Mouse (Mus musculus) midbrain, embryonic 14.5 days (tissue): ENCODE results near the gene Glis1. TPM values are rescaled to one million over a fixed set of nuclear protein-coding genes. Genes with fewer than 3 reads are reported as not detected.

Experiments used
- ATAC-seq: fragments of 200-750 bp; cut with Nextera tagmentation; 2 replicates; pipeline ENCODE4 v1.8.0; 2017; ENCODE audit warnings: moderate number of reproducible peaks, moderate library complexity; ENCODE audit not compliant: low FRiP score, low TSS enrichment
- DNase-seq: peaks from one replicate; pipeline ENCODE4 v3.0.0-alpha.2; 2015
- H3K27ac ChIP-seq: fragments of 300-500 bp; sonication (generic); replicated peaks from 2 replicates; pipeline ENCODE4 v1.5.1; 2014; ENCODE audit warnings: mild to moderate bottlenecking, low read depth, low read length, moderate library complexity
- H3K27me3 ChIP-seq: fragments of 300-500 bp; sonication (generic); 2 replicates; pipeline ENCODE4 v1.6.1; 2014; ENCODE audit warnings: low read length, control low read depth, mixed read lengths; ENCODE audit not compliant: control insufficient read depth, insufficient read depth
- H3K36me3 ChIP-seq: fragments of 300-500 bp; sonication (generic); 2 replicates; pipeline ENCODE4 v1.6.1; 2014; ENCODE audit warnings: low read length, control low read depth; ENCODE audit not compliant: control insufficient read depth, insufficient read depth
- H3K4me1 ChIP-seq: fragments of 300-500 bp; sonication (generic); 2 replicates; pipeline ENCODE4 v1.6.1; 2014; ENCODE audit warnings: mild to moderate bottlenecking, antibody characterized with exemption, low read length, control low read depth; ENCODE audit not compliant: control insufficient read depth, insufficient read depth
- H3K4me2 ChIP-seq: fragments of 300-500 bp; sonication (generic); 2 replicates; pipeline ENCODE4 v1.6.1; 2014; ENCODE audit warnings: mild to moderate bottlenecking, low read length, moderate library complexity
- H3K4me3 ChIP-seq: fragments of 300-500 bp; sonication (generic); replicated peaks from 2 replicates; pipeline ENCODE4 v1.5.1; 2014; ENCODE audit warnings: low read depth, low read length
- H3K9ac ChIP-seq: fragments of 300-500 bp; sonication (generic); replicated peaks from 2 replicates; pipeline ENCODE4 v1.6.1; 2014; ENCODE audit warnings: mild to moderate bottlenecking, low read length, moderate library complexity
- H3K9me3 ChIP-seq: fragments of 300-500 bp; sonication (generic); 2 replicates; pipeline ENCODE4 v1.6.1; 2016; ENCODE audit warnings: low read length, control low read depth, mixed read lengths; ENCODE audit not compliant: control insufficient read depth
- WGBS: fragments of 180-500 bp; shearing (Covaris S2); extraction: QIAGEN DNeasy Blood & Tissue Kit; methylation state at CpG from one replicate; pipeline ENCODE4 v1.1.7; 2014; 5-methylcytosine and 5-hydroxymethylcytosine counted together
- polyA plus RNA-seq: library from polyadenylated mRNA; unstranded; fragments of >200 nt; fragmentation: Nextera tagmentation; extraction: Ambion mirVana; gene quantifications from 2 replicates; pipeline ENCODE4 v1.2.1, GENCODE M21; 2014

Gene Glis1
- polyA plus RNA-seq, 1 experiment from 2014 or later: 1.6 TPM

GRCm38 (mm10) chr4:107518766-107519165, 84.4 kb downstream of the Glis1 start:
- no peak for DNase-seq
- WGBS: 94% methylated on average over 11 of the region's 11 CpGs
- Histone ChIP-seq H3K4me3 (no peak overlapping the region), H3K9me3 (no peaks in the 10 kb centered on the region), H3K4me1 (no peaks in the 10 kb centered on the region), H3K36me3 (no peaks in the 10 kb centered on the region), H3K27me3 (no peaks in the 10 kb centered on the region), H3K27ac (no peak overlapping the region), H3K4me2 (no peak overlapping the region), H3K9ac (no peak overlapping the region)
- ATAC-seq: no peak

- Histone ChIP-seq H3K27me3 (no peaks in the 10 kb centered on the region), H3K4me1 (no peaks in the 10 kb centered on the region), H3K36me3 (no peaks in the 10 kb centered on the region), H3K9me3 (no peaks in the 10 kb centered on the region), H3K4me2 (no peak overlapping the region), H3K9ac (no peak overlapping the region), H3K27ac (no peak overlapping the region), H3K4me3 (no peak overlapping the region)
- DNase-seq (no peak), ATAC-seq (no peak)
- WGBS: 67% methylated on average over 5 of the region's 5 CpGs
Observed at GRCm38 (mm10) chr4:107520071-107520470, 85.7 kb downstream of the Glis1 start.

- Histone ChIP-seq H3K36me3 (no peaks in the 10 kb centered on the region), H3K9me3 (no peaks in the 10 kb centered on the region), H3K9ac (no peak overlapping the region), H3K4me3 (no peak overlapping the region), H3K4me1 (no peaks in the 10 kb centered on the region), H3K4me2 (no peak overlapping the region), H3K27ac (no peak overlapping the region), H3K27me3 (no peaks in the 10 kb centered on the region)
- DNase-seq: no peak
- no peak for ATAC-seq
- 64% methylated on average over 5 of the region's 5 CpGs for WGBS
Observed at GRCm38 (mm10) chr4:107520816-107521215, 86.4 kb downstream of the Glis1 start.

GRCm38 (mm10) chr4:107523607-107524151, 89.3 kb downstream of the Glis1 start:
- Histone ChIP-seq H3K9ac (no peak overlapping the region), H3K27ac (no peak overlapping the region), H3K4me3 (no peak overlapping the region), H3K4me1 (no peaks in the 10 kb centered on the region), H3K36me3 (no peaks in the 10 kb centered on the region), H3K4me2 (no peak overlapping the region), H3K9me3 (no peaks in the 10 kb centered on the region), H3K27me3 (no peaks in the 10 kb centered on the region)
- DNase-seq (no peak), ATAC-seq (no peak)
- WGBS: 70% methylated on average over 11 of the region's 11 CpGs

- DNase-seq (no peak), ATAC-seq (no peak)
- WGBS: 88% methylated on average over 11 of the region's 11 CpGs
- H3K27ac ChIP-seq: no peak overlapping the region
- no peaks in the 10 kb centered on the region for H3K27me3 ChIP-seq
- H3K9ac ChIP-seq: no peak overlapping the region
- no peak overlapping the region for H3K4me3 ChIP-seq
- no peak overlapping the region for H3K4me2 ChIP-seq
- no peaks in the 10 kb centered on the region for H3K9me3 ChIP-seq
- no peaks in the 10 kb centered on the region for H3K4me1 ChIP-seq
- no peaks in the 10 kb centered on the region for H3K36me3 ChIP-seq
Observed at GRCm38 (mm10) chr4:107535126-107535525, 100.7 kb downstream of the Glis1 start.

- Histone ChIP-seq H3K27ac (no peak overlapping the region), H3K36me3 (no peaks in the 10 kb centered on the region), H3K4me1 (no peaks in the 10 kb centered on the region), H3K9me3 (no peaks in the 10 kb centered on the region), H3K9ac (no peak overlapping the region), H3K4me3 (no peak overlapping the region), H3K27me3 (no peaks in the 10 kb centered on the region), H3K4me2 (no peak overlapping the region)
- ATAC-seq (no peak), DNase-seq (no peak)
- 53% methylated on average over 13 of the region's 13 CpGs for WGBS
Observed at GRCm38 (mm10) chr4:107538116-107538515, 103.7 kb downstream of the Glis1 start.

- Histone ChIP-seq H3K4me1 (no peaks in the 10 kb centered on the region), H3K9ac (no peak overlapping the region), H3K4me3 (no peak overlapping the region), H3K36me3 (no peaks in the 10 kb centered on the region), H3K27ac (no peak overlapping the region), H3K4me2 (no peak overlapping the region), H3K27me3 (no peaks in the 10 kb centered on the region), H3K9me3 (no peaks in the 10 kb centered on the region)
- ATAC-seq (no peak), DNase-seq (no peak)
- 74% methylated on average over 3 of the region's 3 CpGs for WGBS
Observed at GRCm38 (mm10) chr4:107538561-107538960, 104.2 kb downstream of the Glis1 start.

GRCm38 (mm10) chr4:107539021-107539420, 104.6 kb downstream of the Glis1 start:
- Histone ChIP-seq H3K27me3 (no peaks in the 10 kb centered on the region), H3K36me3 (no peaks in the 10 kb centered on the region), H3K4me3 (no peak overlapping the region), H3K9ac (no peak overlapping the region), H3K4me2 (no peak overlapping the region), H3K27ac (no peak overlapping the region), H3K4me1 (no peaks in the 10 kb centered on the region), H3K9me3 (no peaks in the 10 kb centered on the region)
- DNase-seq (no peak), ATAC-seq (no peak)
- WGBS: 91% methylated on average over 3 of the region's 3 CpGs

- Histone ChIP-seq H3K9me3 (no peaks in the 10 kb centered on the region), H3K27ac (no peak overlapping the region), H3K4me3 (no peak overlapping the region), H3K27me3 (no peaks in the 10 kb centered on the region), H3K4me2 (no peak overlapping the region), H3K36me3 (no peaks in the 10 kb centered on the region), H3K9ac (no peak overlapping the region), H3K4me1 (no peaks in the 10 kb centered on the region)
- DNase-seq (no peak), ATAC-seq (no peak)
- WGBS: 73% methylated on average over 4 of the region's 4 CpGs
Observed at GRCm38 (mm10) chr4:107541821-107542220, 107.4 kb downstream of the Glis1 start.
